Mouse (Mus musculus) heart, adult 8-10 months (tissue): Measurements from ENCODE around the gene Mctp1. TPM values are rescaled to one million over a fixed set of nuclear protein-coding genes. Genes with fewer than 3 reads are reported as not detected.
A peak's percentile ranks its signal among the peaks of the same experiment; 100 is the strongest.

Source experiments
- DNase-seq: peaks from one replicate; pipeline ENCODE4 v3.0.0; 2022; ENCODE audit warnings: low spot score
- total RNA-seq, 4 experiments: library from RNA; stranded (reverse); gene quantifications; 2 replicates each; pipeline ENCODE4 v1.2.4; 2022

Mctp1 gene
- total RNA-seq, 4 experiments from 2014 or later, result 2.7 to 3.3 (median 2.8) TPM

DNA sequence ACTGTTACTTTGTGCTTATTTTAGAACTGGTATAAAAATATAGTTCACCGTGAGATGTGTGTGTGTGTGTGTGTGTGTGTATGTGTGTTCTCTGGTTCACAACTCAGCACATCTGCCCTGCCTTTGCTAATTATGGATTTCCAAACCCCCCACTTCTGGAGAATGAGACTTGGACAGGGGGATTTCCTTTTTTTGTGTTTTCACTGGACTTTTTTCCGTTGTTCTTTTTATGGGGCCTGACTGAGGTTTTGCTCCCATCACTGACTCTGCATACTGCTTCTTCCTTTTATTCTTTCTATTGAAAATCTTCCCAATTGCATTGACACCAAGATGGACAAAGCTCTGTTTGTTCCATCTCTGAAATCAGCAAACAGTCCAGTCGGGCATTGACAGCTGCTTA, 438.7 kb downstream of the Mctp1 start:
- no peak for DNase-seq

DNA sequence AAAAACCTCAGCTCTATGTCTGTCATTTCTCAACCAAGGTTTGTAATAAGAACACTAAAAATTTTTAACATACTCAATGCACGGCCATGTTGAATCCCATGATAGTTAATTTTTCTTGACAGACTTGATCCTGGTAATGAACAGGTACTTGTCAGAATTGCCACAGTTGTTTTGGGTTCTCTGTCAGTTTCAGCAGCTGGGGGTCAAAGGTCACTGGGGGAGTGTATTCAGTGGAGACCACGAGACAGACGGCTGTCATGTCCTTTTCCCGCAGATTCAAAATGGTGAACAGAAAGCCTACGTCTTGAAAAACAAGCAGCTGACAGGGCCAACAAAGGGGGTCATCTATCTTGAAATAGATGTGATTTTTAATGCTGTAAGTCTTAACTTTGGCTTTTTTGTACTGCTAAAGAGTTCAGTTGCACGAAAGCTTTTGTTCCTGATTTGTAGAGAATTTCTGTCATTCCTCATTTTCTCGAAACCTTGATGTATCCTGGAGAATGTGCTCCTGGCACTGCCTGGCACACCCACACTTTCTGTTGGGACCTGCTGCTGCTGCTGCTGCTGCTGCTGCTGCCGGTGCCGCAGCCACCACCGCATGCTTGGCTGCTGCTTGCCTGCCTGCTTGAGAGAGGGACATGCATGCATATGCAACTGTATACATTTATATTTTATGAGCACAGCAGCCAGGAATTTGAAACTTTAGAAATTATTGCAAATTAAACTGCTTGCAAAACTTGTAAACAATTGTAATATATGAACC, 440.8 kb downstream of the Mctp1 start:
- no peak for DNase-seq

DNA sequence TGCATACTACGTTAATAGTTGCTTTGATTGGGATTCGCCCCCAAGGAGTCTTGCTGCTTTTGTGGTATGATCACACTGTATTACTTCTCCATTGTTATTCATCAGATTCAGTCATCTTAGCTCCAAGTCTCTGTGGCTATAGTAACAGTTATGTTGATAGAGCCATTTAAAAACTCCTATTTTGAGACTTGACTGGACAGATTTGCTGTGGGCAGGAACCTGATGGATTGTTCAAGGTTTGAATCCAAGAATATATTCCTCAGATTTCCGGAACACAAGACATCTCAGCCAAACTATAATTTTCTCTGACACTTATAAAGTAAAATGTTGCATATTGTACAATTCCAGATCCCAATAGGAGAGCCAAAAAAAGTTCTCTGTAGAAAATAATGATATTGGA, 443.4 kb downstream of the Mctp1 start:
- DNase-seq, result no peak

DNA sequence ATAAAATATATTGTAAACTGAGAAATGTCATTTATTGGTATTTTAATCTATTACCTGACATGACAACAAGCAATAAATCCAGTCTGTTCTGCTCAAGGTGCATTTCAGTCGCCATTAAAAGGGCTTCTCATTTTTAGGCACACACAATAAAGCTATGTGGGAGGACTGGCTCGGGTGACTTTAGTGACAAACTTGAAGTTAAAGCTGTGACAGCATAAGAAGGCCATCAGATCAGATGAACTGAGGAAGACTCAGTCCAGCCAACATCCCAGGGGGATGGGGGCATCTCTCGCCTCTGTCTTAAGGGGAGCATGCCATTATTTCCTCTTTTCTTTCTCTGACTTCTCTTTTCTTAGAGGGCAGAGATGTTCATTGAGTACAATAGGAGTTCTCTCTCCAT, 453.7 kb downstream of the Mctp1 start:
- no peak for DNase-seq

DNA sequence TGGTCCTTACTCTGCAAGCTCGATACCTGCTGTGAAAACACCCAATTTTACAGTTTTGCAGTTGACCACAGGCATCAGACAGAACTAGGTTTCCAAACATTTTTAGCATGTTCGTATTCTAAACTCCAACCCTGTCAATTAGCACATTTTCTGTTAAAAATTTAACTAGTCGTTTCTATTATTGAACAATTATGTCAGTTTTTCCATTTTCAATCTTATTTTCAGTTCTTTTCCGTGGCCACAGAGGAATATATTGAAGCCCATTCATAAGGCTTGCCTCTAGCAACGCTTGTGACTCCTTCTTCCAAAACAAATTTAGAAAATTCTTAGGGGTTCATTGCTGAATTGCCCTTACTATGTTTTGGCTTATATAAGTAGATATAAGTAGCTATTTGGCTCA, 456.4 kb downstream of the Mctp1 start:
- DNase-seq, result no peak

DNA sequence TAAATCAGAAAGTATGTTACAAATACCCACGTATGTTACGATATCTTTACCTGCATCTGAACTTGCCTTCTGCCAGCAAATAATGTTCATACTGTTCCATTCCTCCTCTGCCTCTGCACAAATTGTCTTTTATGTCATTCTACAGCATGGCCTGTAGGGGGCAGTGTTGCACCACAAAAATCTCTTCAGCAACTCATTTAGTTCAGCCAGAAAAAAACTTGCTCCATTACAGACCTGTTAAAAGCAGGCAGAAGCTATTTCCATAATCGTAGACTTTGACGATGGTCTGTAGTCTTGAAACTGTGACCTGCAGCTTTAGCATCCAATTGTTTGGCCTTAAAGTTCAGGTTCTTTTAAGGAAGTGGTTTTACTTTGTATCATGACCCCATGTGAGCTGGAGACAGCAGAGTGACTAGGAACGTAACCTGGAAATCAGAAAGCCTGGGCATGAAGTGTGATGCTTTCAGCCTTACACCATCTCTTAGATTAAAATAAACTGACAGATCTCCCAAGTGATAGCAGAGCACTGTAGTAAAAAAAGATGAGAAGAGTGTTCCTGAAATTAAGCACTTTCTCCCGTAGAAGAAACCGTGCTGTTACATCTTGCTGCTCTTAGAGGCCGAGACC, 460.4 kb downstream of the Mctp1 start:
- peak; percentile 20 for DNase-seq

DNA sequence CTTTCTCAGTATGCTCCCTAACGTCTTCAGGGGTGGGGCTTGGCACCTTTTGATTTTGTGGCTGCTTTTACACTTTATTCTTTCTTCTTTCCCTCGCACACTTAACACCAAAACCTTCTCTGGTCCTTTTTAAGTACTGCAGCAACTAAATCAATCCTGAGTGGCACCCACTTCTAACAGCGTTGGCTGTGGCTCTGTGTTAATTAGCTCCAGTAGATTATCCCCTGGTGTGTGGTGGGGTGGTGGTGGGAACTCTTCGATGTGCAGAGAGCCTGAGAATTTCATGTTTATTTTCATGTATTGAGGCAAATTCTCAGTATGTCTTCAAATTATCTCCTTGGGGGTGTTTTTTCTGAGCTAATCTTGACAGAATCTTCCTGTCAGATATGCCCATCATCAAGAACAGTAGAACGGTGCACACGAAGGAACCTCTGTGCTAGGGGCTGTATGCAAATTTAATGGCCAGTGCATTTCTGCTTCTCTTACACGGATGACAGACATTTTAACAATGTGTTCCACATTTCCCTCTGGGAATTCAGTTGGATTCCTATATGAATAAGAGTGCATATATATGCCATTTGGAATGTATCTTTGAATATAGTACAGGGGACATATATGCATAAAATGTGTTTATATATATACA, 466.2 kb downstream of the Mctp1 start:
- DNase-seq, result no peak

DNA sequence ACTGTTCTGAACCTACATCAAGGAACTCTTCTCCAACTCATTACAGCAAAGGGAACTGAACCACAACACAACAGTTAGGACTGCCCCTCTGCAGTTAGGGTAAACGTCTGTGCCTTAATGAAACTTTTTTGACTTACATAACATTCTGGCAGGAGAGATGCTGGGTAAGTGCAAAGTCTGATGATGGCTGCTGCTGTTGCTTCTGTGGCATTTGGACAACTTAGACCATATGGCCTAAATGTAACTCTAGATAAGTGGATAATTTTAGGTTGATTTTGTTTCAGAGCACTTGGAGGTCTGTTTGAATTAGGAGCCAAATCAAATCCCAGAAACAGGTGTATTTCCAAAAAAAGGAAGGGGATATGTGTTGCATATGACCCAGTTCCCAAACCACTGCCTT, 470.0 kb downstream of the Mctp1 start:
- no peak for DNase-seq

DNA sequence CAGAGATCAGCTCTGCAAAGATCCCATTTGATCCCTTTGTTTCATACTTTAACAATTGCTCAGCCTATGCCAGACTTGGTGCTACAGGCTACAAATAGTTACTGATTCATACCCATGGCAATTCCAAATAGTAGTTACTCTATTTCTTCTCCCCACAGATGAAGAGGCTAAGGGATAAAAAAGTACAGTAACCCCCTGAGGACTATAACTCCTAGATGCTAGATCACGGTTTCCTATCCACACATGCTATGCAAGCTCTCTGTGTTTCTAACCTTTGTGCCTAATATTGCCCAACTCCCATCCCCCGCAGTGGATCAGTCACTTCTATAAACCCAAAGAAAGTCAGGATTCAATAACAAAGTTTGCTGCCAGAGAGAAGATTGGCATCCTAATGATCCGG, 470.7 kb downstream of the Mctp1 start:
- no peak for DNase-seq

DNA sequence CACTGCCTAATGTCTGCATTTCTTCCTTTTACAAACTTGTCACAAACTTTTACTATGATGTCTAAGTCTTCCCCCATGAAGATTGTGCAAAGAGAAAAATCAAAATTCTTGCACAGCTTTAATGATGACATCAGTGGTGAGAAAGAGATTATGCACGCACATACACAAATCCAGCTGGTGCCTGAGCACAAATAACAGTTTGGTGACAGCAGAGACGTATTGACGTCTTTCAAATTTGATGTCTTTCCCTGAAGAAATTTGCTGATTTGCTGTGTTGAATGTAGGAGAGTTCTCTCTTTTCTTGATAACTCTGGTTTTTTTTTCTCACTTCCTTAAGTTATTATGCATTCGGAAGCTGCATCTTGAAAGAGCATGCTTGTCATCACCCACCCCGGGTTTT, 472.7 kb downstream of the Mctp1 start:
- no peak for DNase-seq

DNA sequence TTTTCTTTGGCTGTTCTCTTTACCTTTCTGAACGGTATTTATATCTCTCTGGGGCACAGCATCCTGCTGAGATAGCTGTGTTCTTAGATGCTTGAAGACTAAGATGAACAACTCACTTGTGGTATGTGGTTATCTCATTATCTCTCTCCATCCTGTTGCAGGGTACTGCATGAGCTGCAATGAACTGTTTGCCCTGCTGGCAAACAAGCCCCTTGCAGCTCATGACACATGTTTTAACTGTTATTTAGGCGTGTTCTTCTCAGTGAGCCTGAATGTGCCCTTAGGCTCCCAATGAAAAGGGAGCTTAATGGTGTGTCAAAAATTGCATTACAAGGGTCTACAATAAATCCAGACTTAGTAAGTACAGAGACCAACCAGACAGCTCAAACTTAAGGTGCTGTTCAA, 473.7 kb downstream of the Mctp1 start:
- DNase-seq, result no peak

DNA sequence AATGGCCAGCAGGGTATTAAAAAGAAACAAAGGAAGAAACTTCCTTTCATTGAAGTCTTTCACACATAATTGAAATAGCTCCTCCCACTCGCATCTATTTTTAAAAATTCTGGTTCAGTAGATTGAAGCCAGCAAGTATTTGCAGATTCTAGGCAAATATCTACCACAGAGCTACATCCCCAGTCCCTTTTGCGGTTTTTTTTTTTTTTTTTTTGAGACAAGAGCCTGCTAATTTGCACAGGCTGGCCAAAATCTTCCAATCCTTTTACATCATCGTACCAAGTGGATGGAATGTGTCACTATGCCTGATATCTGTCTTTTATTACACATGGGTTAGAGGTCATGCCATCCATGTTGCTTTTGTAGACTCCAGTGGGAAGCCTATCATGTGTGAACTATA, 486.0 kb downstream of the Mctp1 start:
- no peak for DNase-seq

DNA sequence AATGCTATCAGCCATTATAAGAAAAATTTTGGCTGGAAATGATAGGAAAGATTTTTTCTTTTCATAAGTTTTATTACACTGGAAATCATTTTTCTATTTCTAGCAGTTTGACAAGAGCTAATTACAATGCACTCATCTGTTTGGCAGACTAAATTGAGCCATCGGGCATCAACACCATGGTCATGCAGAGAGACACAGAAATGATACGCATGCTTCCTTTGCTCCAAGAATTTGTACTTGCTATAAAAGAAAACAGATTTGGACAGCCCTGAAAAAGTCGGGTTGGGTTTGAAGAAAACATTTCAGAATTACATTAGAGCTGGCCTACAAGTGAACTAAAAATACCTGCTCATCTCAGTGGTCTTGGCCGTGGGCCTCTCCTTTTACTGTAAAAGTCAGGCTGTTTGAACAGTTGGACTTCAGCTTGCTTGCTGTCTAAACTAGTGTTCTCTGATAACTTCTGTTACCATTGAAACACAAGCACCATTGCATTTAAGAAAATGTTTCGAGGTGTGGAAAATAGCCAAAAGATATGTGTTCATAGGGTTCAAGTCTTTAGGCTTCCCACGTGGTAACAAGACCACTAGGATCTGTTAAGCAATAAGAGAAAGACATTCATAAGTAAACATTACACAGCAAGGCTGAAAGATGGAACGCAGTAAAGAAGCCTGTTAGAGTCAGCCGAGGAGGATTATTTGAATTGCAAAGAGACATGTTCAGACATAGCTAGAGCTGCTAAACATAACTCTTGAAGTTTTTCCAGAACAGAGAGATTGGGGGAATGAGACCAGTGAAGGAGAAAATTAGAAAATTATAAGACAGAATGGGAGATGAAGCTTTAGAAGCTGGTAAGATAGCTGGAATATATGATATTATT, 493.8 kb downstream of the Mctp1 start:
- DNase-seq, result no peak

DNA sequence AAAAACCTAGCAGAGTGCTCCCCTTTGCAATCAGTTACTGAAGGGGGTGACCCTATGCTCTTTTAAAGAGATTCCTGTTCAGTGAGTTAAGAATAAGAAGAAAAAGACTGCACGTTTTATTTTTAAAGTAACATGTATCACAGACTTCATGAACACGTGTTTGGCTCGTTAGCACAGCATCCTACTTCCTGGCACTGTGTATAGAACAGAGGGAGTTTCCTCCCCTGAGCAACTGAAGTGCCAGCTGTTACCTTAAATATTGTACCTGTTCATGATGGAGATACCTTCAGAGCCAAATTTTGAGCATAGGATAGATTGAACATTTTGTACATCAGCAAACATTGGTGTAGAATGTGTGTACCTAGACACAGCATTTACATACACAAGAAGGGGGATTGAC, 494.7 kb downstream of the Mctp1 start:
- DNase-seq, result no peak

DNA sequence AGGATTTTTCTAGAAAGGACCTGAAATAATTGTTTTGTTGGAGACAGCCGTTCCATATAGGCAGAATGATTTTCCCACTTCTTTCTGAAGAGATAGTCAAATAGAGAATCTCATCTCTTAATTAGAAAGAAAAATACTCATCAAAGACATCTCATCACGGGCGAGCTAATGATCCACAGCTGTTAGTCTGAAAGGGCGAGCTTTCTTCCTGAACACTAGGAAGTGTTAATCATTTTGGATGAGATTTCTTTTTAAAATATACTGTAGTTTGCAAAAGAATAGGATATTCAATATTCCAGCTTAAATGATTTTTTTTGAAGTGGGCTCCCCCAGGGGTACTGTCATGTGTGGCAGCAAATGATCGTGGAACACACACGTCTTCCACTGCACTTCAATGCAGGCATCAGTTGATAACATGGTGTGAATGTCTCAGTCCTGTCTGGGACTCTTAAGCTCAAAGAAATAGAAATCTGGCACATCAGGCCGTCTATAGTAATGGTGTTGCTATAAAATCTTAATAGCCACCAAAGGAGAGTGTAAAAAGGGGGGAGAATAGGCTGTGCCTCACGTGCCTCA, 500.3 kb downstream of the Mctp1 start:
- DNase-seq, result no peak

DNA sequence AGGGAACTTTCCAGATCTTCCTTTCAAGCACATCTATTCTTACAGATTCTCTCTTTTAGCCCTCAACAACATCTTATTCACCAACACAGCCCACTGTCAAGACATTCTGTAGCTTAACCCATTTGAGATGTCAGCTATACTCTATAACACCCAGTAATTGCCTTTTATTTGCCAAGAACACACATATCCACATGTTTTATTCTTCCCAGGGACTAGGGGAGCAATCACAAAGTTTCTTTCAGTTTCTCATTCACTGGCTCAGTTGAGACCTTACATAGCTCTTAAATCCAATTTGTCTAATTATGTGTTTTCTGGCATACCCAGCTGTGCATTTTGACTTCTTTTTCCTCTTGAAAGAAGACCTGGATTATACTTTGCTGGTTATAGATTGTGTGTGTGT, 508.7 kb downstream of the Mctp1 start:
- no peak for DNase-seq

DNA sequence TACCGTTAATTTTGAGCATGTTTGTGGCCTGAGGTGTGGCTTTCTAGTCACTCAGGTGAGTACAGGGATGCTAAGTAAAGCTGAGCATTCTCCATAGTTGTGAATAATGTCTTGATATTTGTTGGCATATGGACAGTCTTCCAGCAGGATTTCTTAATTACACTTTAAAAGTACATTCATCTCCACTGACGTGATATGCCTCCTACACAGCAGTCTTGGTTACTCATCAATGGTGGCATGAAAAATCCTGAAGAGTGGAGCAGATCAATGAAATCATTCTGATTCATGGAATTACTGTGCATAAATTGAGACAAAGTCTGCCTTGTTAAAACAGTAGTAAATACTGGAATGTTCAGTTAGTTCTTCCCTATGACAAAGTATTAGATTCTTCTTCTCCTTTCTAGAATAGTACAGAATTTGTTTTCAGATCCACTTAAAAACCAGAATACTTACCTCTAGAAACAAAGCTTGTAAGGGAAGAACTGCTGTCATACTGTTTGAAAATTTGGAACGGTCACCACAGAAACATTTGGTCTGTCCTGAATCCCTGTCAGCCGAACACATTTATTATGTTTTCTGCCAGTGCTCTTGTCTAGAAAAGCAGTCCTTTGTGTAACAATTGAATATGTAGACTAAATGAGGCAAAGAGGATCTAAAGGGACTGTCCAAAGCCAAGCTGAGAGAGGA, 511.6 kb downstream of the Mctp1 start:
- DNase-seq, result no peak

DNA sequence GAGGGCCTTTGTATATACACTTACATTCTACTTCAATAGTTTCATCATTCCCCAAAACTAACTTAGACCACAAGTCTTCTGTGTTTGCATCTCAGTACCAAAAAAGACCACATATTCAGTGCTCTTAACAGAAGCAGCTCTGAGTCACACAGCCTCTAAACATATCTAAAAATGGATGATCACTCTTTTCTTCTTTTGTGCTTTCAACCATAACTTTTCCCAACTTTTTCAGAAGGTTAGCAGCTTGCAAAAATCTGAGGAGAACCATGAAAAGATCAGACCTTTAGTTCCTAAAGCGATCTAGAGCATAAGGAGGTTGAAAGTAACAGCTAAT, 512.1 kb downstream of the Mctp1 start:
- DNase-seq, result no peak

DNA sequence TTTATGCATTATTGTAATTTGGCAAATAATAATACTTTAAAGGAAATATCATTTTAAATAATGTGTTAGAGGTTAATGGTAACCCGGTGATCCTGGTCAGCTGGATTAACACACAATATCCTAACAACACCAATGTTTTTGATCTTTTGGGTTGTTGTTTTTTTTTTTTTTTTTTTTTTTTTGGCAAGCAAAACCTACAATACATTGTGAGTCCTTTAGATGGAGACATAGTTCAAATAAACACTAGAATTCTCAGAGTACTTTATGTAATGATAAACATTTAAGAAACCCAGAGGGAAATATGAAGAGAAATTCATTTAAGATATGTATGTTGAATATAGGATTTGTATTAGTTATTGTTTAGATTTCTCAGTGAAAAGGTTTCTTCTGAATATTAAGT, 534.0 kb downstream of the Mctp1 start:
- no peak for DNase-seq

DNA sequence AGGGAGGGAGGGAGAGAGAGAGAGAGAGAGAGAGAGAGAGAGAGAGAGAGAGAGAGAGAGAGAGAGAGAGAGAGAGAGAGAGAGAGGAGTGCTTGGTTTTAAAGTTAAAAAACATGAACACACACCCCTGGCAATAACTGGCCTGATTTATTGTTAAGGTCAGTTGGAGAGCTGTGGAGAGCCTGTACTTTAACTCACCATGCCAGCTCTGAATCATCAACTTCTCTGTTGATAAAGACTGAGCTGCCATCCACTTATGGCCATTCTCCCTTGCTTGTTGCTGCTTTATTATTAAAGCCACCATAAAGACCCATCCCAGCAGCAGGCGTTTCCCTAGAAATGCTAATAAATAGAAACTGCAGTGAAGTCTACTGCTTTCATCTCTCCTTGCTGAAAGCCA, 542.5 kb downstream of the Mctp1 start:
- no peak for DNase-seq

DNA sequence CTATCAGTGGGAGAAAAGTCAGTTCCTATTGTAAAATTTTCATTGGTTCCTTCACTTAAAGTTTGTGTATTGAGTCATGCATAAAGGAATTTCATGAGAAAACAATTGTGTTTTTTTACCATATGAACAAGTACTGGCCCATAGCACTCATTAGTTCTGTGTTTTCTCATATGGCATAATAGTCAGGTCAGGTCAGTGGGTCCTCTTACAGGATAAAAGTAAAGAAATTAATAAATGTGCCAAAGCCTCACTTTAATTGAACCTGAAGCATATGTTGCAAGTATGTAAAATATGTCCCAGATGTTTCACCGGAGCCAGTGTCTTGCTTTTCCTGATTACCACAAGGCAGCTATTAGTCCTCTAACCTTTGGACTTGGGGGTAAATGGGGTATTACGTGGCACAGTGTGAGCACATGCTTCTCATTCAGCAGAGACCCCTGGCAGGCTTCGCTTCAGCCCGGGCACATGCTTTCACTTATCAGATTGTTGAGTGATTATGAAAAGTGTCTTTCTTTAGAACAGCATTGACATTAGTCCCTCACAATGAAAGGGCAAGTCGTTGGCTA, 543.6 kb downstream of the Mctp1 start:
- DNase-seq, result no peak
